Mouse (Mus musculus) ZHBTc4 (cell line): ENCODE data around the gene Trim2.

Experiments used
- DNase-seq: peaks from one replicate; pipeline ENCODE4 v3.0.0-alpha.2; 2011; ENCODE audit warnings: low read depth, low spot score

Gene Trim2

DNA sequence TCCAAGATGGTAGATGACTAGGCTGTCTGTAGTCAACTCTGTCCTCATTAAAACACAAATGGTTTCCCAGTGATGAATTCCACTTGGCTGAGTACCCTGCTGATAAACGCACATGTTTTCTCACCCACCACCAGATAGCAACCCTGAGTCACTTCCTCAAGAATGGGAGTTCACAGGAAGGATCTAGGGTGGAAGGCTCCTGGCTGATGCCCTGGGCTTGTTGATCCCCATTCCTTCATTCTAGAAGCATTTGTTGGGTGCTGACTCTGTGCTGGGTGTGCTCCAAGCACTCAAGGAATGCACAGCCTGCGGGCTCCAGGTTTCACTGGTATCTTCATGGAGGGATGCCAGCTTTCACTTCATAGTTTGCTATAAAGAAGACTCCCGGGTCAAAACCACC, 12.8 kb upstream of the Trim2 start:
- DNase-seq: no peak

DNA sequence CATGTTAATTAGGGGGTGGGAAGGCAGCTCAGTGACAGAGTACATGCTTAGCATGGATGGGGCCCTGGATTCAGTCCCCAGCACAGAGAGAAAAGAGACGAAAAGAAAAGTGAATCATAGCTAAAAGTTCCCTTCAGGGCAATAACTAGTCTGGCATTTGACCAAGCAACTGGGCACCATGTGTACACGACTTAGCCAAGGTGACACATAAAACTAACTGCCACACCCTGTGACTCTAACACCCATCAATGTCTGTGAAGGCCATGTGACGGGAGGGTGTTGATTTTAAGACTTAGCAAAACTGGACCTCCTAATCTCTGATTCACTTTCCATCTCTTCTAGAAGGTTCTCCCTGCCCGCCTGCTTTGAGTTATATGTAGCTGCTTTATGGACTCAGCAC, 12.2 kb upstream of the Trim2 start:
- DNase-seq: no peak

DNA sequence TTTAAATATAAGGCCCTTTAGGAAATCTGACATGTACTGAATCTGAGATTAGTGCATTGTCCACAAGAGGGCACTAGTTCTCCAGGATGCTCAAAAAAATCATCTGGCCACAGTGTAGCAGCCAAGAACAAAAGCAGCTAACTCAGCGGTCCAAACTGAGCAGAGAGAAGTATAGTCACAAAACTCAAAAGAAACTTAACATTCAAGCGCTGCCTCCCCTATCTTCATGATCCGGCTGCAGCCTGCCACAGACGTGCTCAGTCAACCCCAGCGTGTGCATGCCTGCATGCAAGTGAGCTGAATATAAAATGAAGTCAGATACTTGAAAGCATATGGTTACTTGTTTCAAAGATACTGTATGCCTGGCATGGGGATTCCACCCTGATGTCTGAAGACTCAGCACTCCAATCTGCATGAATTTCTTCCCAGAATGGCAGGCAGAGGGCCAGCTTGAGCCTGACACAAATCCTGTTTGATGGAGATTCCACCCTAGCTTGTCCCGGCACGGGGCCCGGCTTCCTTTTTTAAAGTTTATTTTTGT, 8.0 kb upstream of the Trim2 start:
- DNase-seq: peak; percentile 88

DNA sequence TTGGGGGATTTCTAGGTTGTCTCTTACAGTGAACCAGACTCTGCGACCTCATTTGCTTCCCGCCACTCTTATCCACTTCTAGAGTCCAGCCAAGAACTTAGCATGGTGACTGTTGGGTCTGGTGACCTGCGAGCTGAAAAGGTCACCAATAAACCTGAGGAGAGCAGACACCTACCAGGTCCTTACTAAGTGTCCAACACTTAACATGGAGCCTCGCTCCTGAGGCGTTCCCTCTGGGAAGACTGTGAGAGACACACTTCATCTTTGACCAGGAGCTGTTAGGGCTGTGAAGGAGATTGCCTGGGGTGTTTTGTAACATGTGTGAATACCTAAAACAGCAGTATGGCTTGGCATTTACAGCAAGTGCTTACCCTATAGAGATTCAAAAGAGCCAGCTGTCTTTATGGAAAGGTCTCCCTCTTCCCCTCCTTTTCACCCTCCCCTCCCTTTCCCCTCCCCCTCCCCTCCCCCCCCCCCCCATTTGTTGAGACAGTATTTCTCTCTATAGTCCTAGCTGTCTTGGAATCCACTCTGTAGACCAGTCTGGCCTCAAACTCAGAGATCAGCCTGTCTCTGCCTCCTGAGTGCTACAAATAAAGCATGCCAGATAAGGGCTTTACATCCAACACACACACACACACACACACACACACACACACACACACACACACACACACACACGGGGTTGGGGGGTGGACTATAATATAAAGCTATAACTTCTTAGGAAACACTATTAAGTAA, 7.3 kb upstream of the Trim2 start:
- DNase-seq: no peak

DNA sequence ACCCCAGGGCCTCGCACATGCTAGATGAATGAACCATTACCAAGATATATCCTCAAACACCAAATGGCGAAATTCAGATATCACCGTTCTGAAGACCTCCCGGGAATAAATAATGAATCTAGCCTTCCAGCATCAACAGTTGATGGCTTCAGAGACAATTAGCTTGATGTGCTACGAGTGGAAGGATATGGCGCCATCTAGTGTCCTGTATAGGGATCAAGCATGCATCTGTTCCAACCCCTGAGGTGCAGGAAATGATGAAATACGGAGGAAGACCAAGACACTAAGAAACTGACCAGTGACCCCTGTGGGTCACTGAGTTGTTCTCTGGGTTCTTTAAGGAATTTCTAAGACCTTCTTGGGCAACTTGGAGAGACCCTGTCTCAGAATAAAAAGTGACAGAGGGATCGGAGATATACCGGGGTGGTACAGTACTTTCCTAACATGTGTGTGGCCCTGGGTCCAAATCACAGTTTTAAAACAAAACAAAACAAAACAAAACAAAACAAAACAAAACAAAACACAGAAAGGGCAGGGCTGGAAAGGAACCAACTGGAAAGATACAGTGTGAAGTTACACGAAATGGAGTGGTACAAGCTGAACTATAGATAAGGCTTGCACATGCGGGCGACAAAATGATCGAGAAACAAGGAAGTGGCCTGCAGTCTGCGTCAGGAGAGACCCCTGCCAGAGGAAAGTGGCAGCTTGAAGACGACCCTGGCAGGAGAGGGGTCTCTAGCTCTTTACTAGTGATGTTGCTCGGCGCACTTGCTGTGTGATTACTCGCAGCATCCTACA, 6.5 kb upstream of the Trim2 start:
- peak; percentile 85 for DNase-seq

DNA sequence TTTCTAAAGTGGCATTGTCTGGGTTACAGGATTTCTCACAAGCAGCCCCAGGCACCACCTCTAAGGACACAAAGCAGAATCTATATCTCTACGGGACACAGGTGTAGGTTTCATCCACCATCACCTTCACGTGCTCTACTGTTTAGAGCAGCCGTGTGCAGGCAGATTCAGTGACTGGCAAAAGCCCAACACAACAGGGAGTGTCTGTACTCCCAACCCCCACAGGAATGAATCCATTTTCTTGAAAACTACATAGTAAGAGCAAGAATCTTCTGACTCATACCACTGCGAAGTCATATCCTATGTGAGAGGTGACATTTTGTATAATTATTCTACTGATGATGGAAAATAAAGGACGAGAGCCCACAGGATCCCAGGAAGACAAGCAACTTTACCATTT, 5.6 kb upstream of the Trim2 start:
- DNase-seq: no peak

DNA sequence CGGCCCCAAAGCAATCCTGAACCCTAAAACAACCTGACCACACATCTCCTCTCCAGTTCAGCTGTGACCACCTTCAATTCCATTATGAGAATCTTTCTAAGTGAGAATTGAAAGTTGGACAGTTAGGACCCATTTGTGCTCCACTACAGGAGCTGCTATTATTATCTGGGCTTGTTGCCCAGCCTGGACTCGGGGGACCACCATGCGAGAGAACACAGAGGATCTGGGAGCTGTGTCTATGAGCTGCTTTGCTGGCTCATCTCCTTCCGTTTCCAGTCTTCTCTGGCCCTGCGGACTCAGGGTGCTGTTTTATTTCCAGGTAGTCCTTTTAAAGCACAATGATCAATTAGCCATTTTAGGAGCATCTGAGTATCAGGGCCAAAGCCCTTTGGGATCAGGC, 839 bp upstream of the Trim2 start:
- no peak for DNase-seq

DNA sequence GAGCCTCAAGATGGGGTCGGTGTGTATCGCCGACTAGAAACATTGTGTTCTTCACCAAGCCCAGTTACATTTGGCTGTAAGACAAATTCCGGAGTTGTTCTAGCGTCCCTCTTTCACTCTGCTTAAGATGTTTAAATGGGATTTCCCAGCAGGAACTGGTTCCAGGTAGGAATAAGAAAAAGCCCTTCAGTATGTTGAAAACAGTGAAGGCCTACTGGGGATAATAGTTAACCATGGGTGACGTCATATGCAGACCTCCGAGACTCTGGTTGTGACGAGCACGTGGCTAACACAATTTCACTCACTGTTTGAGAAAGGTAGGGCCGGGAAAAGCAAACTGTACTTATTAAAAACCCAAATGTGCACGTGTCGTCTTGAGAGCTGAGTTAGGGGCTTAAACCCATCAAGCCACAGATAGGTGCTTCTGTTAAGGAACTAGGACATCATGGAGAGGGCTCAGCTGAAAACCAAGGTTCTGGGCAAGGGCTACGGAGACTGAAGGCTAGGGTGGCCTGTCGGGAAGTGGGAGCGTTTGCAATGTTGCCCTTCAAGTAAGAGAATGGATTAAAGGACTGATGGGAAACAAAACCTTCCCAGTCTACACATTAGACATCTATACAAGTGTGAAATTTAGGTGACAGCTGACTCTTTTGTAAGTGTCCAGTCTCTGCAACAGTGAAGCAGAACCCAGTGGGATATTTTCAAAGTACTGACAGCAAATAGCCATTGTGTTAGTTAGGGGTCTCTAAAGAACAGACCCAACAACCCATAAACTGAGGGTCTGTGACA, 761 bp downstream of the Trim2 start:
- no peak for DNase-seq

DNA sequence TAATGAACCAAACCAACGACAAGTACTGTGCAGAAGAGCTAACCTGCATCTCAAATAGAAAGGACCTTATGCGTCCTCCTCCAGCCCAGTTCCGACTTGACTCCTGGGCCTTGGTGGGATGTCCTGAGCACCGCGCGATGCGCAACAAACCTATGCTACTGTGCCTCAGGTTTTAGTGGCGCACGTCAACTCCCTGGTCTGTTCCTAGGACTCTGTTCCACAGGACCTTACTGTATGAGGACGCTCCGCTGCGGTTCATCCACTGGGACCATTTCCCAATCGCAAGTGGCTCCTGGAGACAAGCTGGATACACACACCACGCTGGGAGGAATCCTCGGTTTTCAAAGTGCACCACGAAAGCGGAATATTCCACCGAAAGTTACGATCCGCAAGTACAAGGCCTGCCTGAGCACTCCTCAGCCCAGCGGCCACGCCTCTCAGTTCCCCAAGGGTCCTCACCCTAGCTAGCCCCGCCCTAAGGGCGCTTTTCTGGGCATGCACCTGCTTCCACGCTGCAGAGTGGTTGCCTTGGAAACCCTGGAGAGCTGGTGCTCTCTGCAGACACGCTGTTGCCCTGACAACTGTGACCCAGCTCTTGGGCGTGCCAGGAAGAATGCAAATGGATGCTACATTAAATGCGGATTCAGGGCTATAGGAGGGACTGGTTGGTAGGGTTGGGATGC, 1.5 kb downstream of the Trim2 start:
- peak; percentile 93 for DNase-seq

DNA sequence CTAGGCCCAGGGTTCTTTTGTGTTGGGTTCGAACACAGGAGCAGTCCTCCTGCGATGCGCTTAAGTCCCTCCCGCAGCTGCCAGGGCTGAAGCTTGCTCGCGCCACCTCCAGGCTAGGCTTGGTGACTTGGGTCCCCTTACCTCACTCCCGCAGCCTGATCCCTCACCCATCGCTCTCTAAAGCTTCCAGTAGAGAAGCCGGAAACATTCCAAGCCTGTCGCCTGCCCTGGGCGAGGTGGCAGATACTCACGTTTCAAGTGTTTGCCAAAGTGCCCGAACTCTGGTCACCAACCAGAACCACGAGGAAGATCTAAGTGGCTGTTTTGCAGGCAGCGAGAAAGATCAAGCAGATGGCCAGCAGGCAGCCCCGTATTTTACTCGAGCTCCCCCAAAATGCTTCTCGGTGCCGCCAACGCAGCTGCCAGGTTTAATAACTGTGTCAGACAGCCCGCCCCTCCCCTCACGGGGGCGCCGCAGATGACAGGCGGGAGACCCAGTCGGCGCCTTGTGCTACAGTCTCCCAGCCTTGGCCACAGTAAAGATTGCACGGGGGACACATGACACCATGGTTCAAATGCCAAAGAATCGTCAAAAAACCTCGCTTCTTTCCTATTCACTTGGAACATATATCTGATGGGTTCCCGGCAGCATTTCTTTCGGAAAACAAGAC, 2.2 kb downstream of the Trim2 start:
- DNase-seq: peak; percentile 59

DNA sequence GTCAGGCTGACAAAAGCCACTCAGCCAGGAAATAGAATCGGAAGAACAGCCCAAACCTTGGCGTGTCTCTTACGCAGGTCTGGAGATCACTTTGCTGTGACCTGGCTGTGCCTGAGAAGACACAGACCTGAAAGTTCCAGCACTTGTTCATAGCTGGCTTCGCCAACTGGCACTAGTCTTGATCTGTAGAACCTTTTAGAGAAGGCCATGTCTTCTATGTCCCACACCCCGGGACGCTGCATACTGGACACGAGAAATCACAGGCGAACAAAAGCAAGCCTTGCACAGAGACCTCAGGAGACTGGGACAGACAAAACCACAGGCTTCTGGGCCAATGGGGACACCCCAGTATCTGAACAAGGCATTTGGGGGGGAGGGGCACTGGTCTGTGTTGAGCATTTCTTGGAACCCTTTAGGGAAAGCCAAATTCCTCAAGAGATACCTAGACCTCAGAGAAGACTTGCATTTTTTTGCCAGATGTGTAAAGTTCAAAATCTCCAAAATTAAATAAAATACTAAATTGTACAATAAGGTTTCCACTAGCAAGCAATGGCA, 3.2 kb downstream of the Trim2 start:
- DNase-seq: no peak

DNA sequence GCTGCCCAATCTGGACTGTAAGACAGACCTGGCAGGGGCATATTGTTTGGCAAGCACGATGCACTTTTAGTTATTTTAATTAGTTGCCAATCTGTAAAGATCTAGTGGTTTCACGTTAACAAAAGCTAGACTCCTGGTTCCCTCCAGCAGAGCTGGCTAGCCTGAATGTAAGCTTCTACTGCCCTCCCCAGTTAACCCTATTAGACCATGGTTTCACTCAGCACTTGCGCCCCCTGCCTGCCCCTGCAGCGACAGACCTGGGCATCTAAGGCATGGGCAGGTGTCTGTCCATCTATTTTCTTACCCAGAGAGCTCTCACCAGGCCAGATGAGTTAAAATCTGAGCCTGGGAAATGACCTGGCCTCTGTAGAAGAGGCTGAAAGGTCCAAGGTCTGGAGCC, 4.4 kb downstream of the Trim2 start:
- peak; percentile 56 for DNase-seq

DNA sequence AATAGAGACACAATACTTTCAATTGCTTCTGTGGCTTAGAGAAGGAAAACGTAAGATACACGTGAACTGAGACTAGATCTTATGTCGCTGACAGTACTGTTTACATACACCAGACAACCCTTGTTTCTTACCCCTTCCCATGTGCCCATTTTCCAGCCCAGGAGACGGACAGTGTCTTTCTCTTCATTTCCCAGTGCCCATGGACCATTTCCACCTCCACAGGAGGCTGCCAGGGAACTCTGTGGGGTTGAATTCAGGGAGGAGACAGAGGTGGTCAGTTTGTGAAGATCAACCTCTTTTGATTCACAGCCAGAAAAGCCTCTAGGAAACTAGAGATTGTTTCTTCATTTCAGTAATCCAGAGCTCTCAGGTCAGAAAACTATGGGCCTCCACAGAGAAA, 5.0 kb downstream of the Trim2 start:
- DNase-seq: no peak

DNA sequence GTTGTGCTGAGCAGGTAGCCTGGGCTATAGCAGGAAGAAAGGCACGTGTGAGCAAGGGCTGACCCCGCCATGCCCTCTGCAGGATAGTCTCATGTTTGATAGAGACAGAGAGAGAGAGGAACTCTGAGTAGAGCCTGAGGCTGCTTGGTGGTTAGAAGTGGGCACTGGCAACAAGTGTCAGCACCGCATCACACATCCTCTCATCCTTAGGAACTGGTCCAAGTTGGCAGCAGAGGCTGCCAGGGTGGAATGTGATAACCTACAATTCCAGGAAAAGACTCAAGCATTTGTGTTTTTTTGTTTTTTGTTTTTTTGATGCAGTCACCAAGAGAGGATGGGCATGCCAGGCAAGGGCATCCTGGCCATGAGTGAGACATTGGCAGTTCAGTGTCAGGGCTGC, 8.5 kb downstream of the Trim2 start:
- no peak for DNase-seq

DNA sequence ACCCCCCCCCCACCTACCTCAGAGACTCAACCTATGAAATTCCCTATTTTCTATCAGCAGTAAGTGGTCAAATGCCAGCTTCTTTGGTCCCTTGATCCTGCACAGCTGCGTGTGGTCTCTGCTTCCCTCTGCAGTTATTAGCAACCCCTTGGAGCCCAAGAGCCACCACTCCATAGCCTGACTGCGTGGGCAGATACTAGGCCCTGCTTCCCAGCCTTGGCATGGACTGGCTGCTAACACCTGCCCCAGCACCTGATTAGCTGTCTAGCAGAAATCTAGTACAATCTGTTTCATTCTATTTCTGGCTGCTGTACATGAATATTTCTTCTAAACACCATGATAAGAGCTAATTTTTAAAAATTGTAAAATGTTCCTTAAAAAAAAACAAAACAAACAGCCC, 10.0 kb downstream of the Trim2 start:
- no peak for DNase-seq

DNA sequence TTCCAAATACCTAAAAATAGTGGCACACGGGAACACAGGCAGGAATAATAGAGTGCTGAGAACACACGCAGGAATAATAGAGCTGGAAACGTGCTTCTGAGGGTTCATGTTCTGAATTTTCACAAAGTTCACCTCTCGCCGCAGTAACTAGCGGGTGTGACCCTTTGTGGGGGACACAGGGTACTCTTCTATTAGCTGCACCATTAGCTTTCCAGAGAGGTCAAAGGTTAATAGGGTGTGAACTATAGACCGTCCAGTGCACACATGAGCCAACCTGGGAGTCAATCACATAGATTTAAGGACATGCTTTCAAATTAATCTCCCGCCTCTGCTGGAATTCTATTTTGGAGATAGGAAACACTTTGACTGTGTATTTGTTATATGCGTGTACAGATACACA, 11.9 kb downstream of the Trim2 start:
- no peak for DNase-seq

DNA sequence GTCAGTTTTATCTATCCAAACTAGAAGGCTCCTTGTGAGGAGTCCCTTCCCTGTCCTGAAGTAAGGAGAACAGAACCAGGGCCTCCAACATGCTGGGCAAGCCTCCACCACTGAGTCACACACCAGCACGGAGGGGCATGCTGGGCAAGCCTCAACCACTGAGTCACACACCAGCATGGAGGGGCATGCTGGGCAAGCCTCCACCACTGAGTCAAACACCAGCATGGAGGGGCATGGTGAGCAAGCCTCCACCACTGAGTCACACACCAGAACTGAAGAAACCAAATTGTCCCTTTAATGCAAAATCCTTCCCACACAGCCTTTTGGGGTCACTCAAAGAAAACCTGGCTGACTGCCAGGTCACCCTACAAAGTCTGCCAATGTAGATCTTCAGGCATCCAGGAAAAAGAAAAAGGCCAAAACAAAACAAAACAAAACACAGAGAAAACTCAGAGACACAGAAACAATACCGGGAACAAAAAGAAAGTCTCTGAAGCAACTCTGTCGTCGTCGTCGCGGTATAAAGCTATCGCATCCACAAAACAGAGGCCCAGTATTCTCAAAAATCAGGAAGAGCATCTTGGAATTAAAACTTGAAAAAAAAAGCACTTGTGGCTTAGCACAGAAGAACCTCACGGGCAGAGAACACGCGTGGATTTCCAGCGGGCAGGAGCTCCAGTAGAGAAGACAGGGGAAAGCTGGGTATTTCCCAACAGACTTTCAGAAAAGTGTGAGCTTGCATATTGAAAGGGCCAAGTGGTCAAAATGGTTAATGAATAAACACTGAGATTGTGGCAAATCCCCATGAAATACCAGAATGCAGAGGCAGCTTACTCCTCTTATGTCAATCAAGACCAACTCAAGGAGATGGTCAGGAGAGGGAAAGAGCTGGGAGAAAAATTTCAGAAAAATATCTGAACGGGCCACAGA, 12.7 kb downstream of the Trim2 start:
- no peak for DNase-seq

DNA sequence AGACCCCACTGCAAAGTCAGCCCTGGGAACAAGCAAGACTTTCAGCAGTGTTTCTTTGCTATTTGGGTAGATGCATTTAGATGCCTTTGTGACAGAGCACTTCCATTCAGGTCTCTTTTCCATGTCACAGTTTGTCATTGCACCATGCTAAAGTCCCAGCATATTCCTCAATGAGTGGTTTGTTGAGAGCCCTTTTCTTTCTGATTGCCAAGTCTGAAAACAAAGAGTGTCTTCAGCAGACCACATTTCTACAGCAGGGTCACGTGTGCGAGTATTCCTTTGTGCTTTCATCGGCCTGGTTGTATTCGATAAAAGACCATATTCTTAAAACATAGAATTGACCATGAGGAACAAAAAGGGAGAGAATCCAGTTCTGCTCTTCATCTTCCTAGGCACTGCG, 14.4 kb downstream of the Trim2 start:
- no peak for DNase-seq

DNA sequence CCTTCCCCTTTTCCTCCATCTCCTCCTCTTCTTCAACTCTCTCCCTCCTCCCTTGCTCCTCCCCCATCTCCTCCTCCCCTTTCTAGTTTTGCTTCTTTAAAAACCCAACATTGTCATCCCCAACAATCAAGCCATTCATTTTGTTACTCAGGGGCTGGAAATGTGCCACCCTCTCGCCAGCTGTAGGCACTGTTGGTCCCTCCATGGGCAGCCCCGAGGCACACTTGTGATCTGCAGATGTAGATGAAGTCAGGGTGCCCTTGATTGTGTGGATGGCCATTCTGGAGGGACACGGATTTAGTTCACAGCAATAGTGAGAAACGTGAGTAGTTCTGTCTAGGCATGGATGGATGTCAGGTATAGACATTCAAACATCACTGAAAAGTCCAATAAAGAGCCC, 17.7 kb downstream of the Trim2 start:
- no peak for DNase-seq

DNA sequence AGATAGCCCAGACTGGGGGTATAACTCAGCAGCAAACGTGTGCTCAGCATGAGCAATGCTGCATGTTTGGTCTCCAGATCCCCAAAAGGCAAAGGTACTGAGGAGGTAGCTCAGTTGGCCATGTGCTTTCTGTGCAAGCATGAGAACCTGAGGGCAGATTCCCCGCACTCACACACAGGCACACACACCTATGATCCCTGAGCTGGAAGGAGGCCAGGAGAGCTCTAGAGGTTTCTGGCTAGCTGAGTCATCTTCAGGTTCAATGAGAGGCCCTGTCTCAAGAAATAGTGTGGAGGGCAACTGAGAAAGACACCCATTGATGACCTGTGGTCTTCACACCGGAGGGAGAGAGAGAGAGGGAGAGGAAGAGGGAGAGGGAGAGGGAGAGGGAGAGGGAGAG, 19.4 kb downstream of the Trim2 start:
- DNase-seq: no peak
